Mouse (Mus musculus) heart, postnatal 25 days (tissue): ENCODE measurements around the gene Nqo2. TPM values are rescaled to one million over a fixed set of nuclear protein-coding genes. Genes with fewer than 3 reads are reported as not detected.
A peak's percentile ranks its signal among the peaks of the same experiment; 100 is the strongest.

Experiments used
- DNase-seq: peaks from one replicate; pipeline ENCODE4 v3.0.0; 2022; ENCODE audit warnings: low spot score
- intact Hi-C: fragments of 180-260 bp; cut with DNase I; formaldehyde crosslinking; loops from one replicate; pipeline ENCODE4 v1.15.1; 2025
- total RNA-seq, 2 experiments: library from RNA; stranded (reverse); gene quantifications; 2 replicates each; pipeline ENCODE4 v1.2.3; 2021

Gene Nqo2
- total RNA-seq, 2 experiments from 2014 or later: 38.6 to 38.9 TPM

- intact Hi-C loops: no loop called here
- no peak for DNase-seq
These were observed 2.1 kb downstream of the Nqo2 start for GRCm38 (mm10) chr13:33966574-33966973.

GRCm38 (mm10) chr13:33989625-33990024 is 25.1 kb downstream of the Nqo2 start:
- intact Hi-C loops: no loop called here
- DNase-seq: no peak

- DNase-seq: peak; percentile 27
- intact Hi-C loops: loop anchor here (1.0 kb wide), 1 partner anchor 38 kb away; no protein-coding TSS in a partner anchor
These were observed 30.7 kb downstream of the Nqo2 start for GRCm38 (mm10) chr13:33995197-33995596.

GRCm38 (mm10) chr13:34002058-34003006 is 37.8 kb downstream of the Nqo2 start, which contains the start of the genes Ripk1 and Serpinb6a:
Gene Ripk1, plus strand, starts transcription at chr13:34002363.
Gene Serpinb6a, minus strand, starts transcription at chr13:34002794.
- intact Hi-C loops: no loop called here
- DNase-seq: peak; percentile 84

- intact Hi-C loops: no loop called here
- DNase-seq: no peak
These were observed 38.6 kb downstream of the Nqo2 start for GRCm38 (mm10) chr13:34003058-34003457.

- intact Hi-C loops: no loop called here
- DNase-seq: peak; percentile 2
These were observed 42.7 kb downstream of the Nqo2 start for GRCm38 (mm10) chr13:34007234-34007633.

GRCm38 (mm10) chr13:34016927-34017569 is 52.6 kb downstream of the Nqo2 start:
- intact Hi-C loops: no loop called here

GRCm38 (mm10) chr13:34018521-34018920 is 54.0 kb downstream of the Nqo2 start:
- intact Hi-C loops: no loop called here
- DNase-seq: no peak

More at GRCm38 (mm10) chr13:34016927-34017569, 52.6 kb downstream of the Nqo2 start:
- DNase-seq: no peak

- DNase-seq: no peak
- intact Hi-C loops: no loop called here
These were observed 57.5 kb downstream of the Nqo2 start for GRCm38 (mm10) chr13:34021998-34022397.

GRCm38 (mm10) chr13:34032041-34032440 is 67.6 kb downstream of the Nqo2 start:
- intact Hi-C loops: no loop called here

GRCm38 (mm10) chr13:34035424-34035823 is 70.9 kb downstream of the Nqo2 start:
- no peak for DNase-seq
- intact Hi-C loops: no loop called here

More at GRCm38 (mm10) chr13:34032041-34032440, 67.6 kb downstream of the Nqo2 start:
- no peak for DNase-seq

- no peak for DNase-seq
- intact Hi-C loops: no loop called here
These were observed 72.2 kb downstream of the Nqo2 start for GRCm38 (mm10) chr13:34036726-34037125.

- DNase-seq: peak; percentile 84
- intact Hi-C loops: no loop called here
These were observed 72.9 kb downstream of the Nqo2 start, which contains the start of gene Bphl for GRCm38 (mm10) chr13:34037172-34038055. Gene Bphl, plus strand, starts transcription at chr13:34037597.

GRCm38 (mm10) chr13:34038056-34038432 is 73.6 kb downstream of the Nqo2 start:
- DNase-seq: no peak
- intact Hi-C loops: no loop called here

Other genes with a start within 250 kb of the Nqo2 start
- not detected for gene Serpinb6e, start 121.3 kb upstream of the Nqo2 start, total RNA-seq
- not detected for gene Serpinb6c, start 59.0 kb upstream of the Nqo2 start, total RNA-seq
- gene Ripk1, start 37.7 kb downstream of the Nqo2 start, total RNA-seq: 1 to 10 TPM; 7.9 to 8.2 TPM
- 100 to 1,000 TPM in 1 of 2 experiments, 10 to 100 TPM in 1; 88.4 to 110 TPM for gene Serpinb6a, start 38.1 kb downstream of the Nqo2 start, total RNA-seq
- gene Bphl, start 72.9 kb downstream of the Nqo2 start, total RNA-seq: 10 to 100 TPM; 34.8 to 39.7 TPM
- 10 to 100 TPM; 55.0 to 57.4 TPM for gene Tubb2a, start 113.3 kb downstream of the Nqo2 start, total RNA-seq
- gene Tubb2b, start 165.8 kb downstream of the Nqo2 start, total RNA-seq: 1 to 10 TPM; 4.1 to 5.6 TPM
- gene Psmg4, start 198.3 kb downstream of the Nqo2 start, total RNA-seq: 10 to 100 TPM; 22.9 to 29.7 TPM